Mouse (Mus musculus): ENCODE measurements around the gene Tmcc3. TPM values are rescaled to one million over a fixed set of nuclear protein-coding genes. Genes with fewer than 3 reads are reported as not detected.
"Not testable (repeated sequence)": the region's sequence is repeated elsewhere in the genome, so short reads cannot be mapped to it uniquely, and the experiment has no call there.

Gene Tmcc3
- total RNA-seq, 2 experiments from 2014 or later: 27.0 to 29.7 TPM

GRCm38 (mm10) chr10:94514506-94515178, 202.9 kb downstream of the Tmcc3 start:
- DNase-seq: peak; percentile 76

GRCm38 (mm10) chr10:94515179-94515545, 203.4 kb downstream of the Tmcc3 start:
- peak; percentile 73 for DNase-seq

GRCm38 (mm10) chr10:94515583-94515982, 203.8 kb downstream of the Tmcc3 start:
- DNase-seq: no peak

GRCm38 (mm10) chr10:94519887-94520286, 208.1 kb downstream of the Tmcc3 start:
- DNase-seq: no peak

- peak; percentile 12 for DNase-seq
Observed at GRCm38 (mm10) chr10:94520306-94521106, 208.8 kb downstream of the Tmcc3 start.

- no peak for DNase-seq
Observed at GRCm38 (mm10) chr10:94521107-94521401, 209.3 kb downstream of the Tmcc3 start.

GRCm38 (mm10) chr10:94521776-94522175, 210.0 kb downstream of the Tmcc3 start:
- DNase-seq: no peak

- no peak for DNase-seq
Observed at GRCm38 (mm10) chr10:94523297-94523696, 211.5 kb downstream of the Tmcc3 start.

GRCm38 (mm10) chr10:94523711-94524156, 212.0 kb downstream of the Tmcc3 start:
- peak; percentile 75 for DNase-seq

GRCm38 (mm10) chr10:94524966-94525365, 213.2 kb downstream of the Tmcc3 start:
- no peak for DNase-seq

GRCm38 (mm10) chr10:94525784-94526183, 214.0 kb downstream of the Tmcc3 start:
- DNase-seq: no peak

GRCm38 (mm10) chr10:94526834-94527233, 215.1 kb downstream of the Tmcc3 start:
- no peak for DNase-seq

- no peak for DNase-seq
Observed at GRCm38 (mm10) chr10:94527248-94527647, 215.5 kb downstream of the Tmcc3 start.

GRCm38 (mm10) chr10:94530079-94530478, 218.3 kb downstream of the Tmcc3 start:
- no peak for DNase-seq

- no peak for DNase-seq
Observed at GRCm38 (mm10) chr10:94531482-94531881, 219.7 kb downstream of the Tmcc3 start.

GRCm38 (mm10) chr10:94533081-94533724, 221.5 kb downstream of the Tmcc3 start:
- DNase-seq: no peak

GRCm38 (mm10) chr10:94538623-94539022, 226.9 kb downstream of the Tmcc3 start:
- not testable (repeated sequence) for DNase-seq

- DNase-seq: no peak
Observed at GRCm38 (mm10) chr10:94540241-94540640, 228.5 kb downstream of the Tmcc3 start.

GRCm38 (mm10) chr10:94543956-94544355, 232.2 kb downstream of the Tmcc3 start:
- no peak for DNase-seq

GRCm38 (mm10) chr10:94544803-94545202, 233.1 kb downstream of the Tmcc3 start:
- DNase-seq: no peak

- peak; percentile 20 for DNase-seq
Observed at GRCm38 (mm10) chr10:94545259-94546019, 233.7 kb downstream of the Tmcc3 start.

- no peak for DNase-seq
Observed at GRCm38 (mm10) chr10:94546617-94547016, 234.9 kb downstream of the Tmcc3 start.

All from gastrocnemius, postnatal 10 days (tissue).